Mouse (Mus musculus): ENCODE results near the gene Atp8b2. TPM values are rescaled to one million over a fixed set of nuclear protein-coding genes. Genes with fewer than 3 reads are reported as not detected.

The Atp8b2 gene
- polyA plus RNA-seq, 1 experiment from 2014 or later, result 14.4 TPM

DNA sequence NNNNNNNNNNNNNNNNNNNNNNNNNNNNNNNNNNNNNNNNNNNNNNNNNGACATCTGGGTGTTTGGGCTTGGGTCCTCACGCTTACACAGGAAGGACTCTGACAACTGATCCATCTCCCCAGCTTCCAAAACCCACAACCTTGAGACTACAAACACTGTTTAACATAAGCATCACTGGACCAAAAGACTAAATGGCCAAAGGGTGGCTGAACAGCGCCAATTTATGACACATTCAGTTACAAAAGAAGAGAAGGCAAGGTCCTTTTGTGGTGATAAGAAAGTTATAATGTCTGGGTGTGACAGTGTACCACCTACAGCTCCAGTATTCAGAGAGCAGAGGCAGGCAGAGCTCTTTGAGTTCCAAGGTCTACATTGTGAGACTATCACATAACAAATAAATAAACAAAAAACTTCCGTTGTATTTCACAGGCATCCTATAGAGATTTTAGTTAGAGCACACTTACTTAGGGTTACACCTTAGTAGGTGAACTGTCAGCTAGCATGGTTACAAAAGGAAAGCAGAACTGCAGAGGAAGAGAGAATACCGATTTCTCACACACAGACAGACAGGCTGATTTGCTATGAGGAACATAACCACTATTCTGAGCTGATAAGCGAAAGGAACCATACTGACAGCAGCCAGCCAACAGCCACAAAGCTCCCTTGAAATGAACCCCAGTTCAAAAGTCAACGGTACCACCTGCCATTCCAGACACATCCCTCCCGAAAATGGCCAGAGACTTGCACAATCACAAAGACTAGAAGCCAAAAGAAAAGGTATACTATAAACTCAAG is 6.9 kb downstream of the Atp8b2 start:
- Histone ChIP-seq H3K36me3 (peaks cover 61% of the 10 kb centered on the region), H3K4me1 (peaks cover 27% of the 10 kb centered on the region), H3K9ac (replicated peaks) (no peak overlapping the region), H3K27ac (replicated peaks) (no peak overlapping the region), H3K4me3 (no peak overlapping the region), H3K27me3 (no peaks in the 10 kb centered on the region), H3K9me3 (no peaks in the 10 kb centered on the region), H3K4me2 (replicated peaks) (no peak overlapping the region)
- ATAC-seq (replicated peaks), result no peak
- WGBS, result 95% methylated on average over 7 of the region's 7 CpGs

GRCm38 (mm10) chr3:89953420-89953819 is 9.9 kb downstream of the Atp8b2 start:
- 0 out of 2 replicates have a peak, but pooled peaks have one; percentile 51 for ATAC-seq (replicated peaks)
- Histone ChIP-seq H3K4me2 (replicated peaks) (no peak overlapping the region), H3K9me3 (no peaks in the 10 kb centered on the region), H3K27ac (replicated peaks) (no peak overlapping the region), H3K4me3 (no peak overlapping the region), H3K9ac (replicated peaks) (no peak overlapping the region), H3K4me1 (no peaks in the 10 kb centered on the region), H3K27me3 (no peaks in the 10 kb centered on the region), H3K36me3 (peaks cover 87% of the 10 kb centered on the region)
- WGBS, result 0% methylated on average over 4 of the region's 4 CpGs

DNA sequence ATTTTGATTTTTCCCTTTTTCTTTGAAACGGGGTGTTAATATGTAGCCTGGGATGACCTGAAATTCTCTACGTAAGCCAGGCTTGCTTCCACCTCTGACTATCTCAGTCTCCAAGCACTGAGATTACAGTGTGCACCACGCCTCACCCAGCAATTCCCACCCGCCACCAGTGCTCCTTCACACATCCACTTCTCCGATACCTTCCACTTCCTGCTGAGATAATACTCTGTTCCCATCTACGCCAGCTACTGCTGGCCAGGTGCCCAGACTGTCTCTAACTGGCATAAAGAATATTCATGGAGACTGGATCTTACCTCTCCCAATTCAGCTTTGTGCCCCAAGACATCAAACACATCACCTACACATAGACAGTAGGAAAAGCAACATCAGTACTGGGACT is 14.7 kb downstream of the Atp8b2 start:
- H3K9ac ChIP-seq (replicated peaks), result no peak overlapping the region
- peaks cover 95% of the 10 kb centered on the region for H3K36me3 ChIP-seq
- no peaks in the 10 kb centered on the region for H3K27me3 ChIP-seq
- H3K27ac ChIP-seq (replicated peaks), result no peak overlapping the region
- H3K4me3 ChIP-seq, result no peak overlapping the region
- no peaks in the 10 kb centered on the region for H3K9me3 ChIP-seq
- WGBS, result 59% methylated on average over 6 of the region's 6 CpGs
- H3K4me1 ChIP-seq, result no peaks in the 10 kb centered on the region
- ATAC-seq (replicated peaks), result no peak
- H3K4me2 ChIP-seq (replicated peaks), result no peak overlapping the region

DNA sequence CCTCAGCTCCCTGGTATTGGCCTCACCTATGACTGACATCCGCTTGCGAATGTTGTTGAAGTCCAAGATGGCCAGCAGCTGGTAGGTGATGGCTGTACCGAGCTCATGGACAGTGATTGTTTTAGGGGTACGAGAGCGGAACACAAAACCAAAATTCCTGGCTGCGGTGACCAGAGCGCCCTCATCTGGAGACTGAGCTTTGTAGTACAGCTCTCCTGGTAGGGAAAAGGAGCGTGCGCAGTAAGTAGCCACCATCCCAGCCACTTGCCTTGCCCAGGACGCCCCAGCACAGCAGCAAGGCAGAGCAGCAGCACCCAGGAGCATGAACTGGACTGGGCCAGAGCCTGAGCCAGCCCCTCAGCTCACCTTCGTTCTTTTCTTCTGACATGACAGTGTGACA is 15.3 kb downstream of the Atp8b2 start:
- Histone ChIP-seq H3K4me2 (replicated peaks) (no peak overlapping the region), H3K9me3 (no peaks in the 10 kb centered on the region), H3K27ac (replicated peaks) (no peak overlapping the region), H3K27me3 (no peaks in the 10 kb centered on the region), H3K4me3 (no peak overlapping the region), H3K4me1 (no peaks in the 10 kb centered on the region), H3K9ac (replicated peaks) (no peak overlapping the region), H3K36me3 (peaks cover 98% of the 10 kb centered on the region)
- ATAC-seq (replicated peaks), result no peak
- 85% methylated on average over 11 of the region's 11 CpGs for WGBS

GRCm38 (mm10) chr3:89945026-89945425 is 18.3 kb downstream of the Atp8b2 start:
- Histone ChIP-seq H3K4me1 (no peaks in the 10 kb centered on the region), H3K4me2 (replicated peaks) (no peak overlapping the region), H3K9ac (replicated peaks) (no peak overlapping the region), H3K36me3 (peaks cover 98% of the 10 kb centered on the region), H3K9me3 (no peaks in the 10 kb centered on the region), H3K27me3 (no peaks in the 10 kb centered on the region), H3K4me3 (no peak overlapping the region), H3K27ac (replicated peaks) (no peak overlapping the region)
- ATAC-seq (replicated peaks), result no peak
- WGBS, result 85% methylated on average over 8 of the region's 8 CpGs

DNA sequence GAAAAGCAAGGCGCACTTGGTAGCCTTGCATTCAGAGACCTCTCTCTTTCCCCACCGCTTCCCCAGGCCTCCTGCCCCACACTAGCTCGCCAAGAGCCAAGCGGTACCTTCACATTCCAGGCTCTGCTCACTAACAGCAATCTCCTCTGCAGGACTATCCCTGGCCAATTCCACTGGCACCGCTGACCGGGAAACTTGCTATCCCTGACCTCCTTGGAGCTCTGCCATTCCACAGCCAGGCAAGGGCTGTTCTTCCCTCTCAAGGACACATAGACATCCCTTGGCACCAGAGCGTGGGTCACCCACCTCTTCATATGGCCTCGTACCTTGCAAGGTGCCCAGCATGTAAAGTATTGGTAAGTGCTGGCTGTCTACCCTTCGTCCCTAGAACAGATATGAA is 20.4 kb downstream of the Atp8b2 start:
- ATAC-seq (replicated peaks), result no peak
- Histone ChIP-seq H3K27ac (replicated peaks) (no peak overlapping the region), H3K4me2 (replicated peaks) (no peak overlapping the region), H3K27me3 (no peaks in the 10 kb centered on the region), H3K36me3 (peaks cover 91% of the 10 kb centered on the region), H3K9ac (replicated peaks) (no peak overlapping the region), H3K9me3 (no peaks in the 10 kb centered on the region), H3K4me3 (no peak overlapping the region), H3K4me1 (no peaks in the 10 kb centered on the region)
- 87% methylated on average over 9 of the region's 9 CpGs for WGBS

DNA sequence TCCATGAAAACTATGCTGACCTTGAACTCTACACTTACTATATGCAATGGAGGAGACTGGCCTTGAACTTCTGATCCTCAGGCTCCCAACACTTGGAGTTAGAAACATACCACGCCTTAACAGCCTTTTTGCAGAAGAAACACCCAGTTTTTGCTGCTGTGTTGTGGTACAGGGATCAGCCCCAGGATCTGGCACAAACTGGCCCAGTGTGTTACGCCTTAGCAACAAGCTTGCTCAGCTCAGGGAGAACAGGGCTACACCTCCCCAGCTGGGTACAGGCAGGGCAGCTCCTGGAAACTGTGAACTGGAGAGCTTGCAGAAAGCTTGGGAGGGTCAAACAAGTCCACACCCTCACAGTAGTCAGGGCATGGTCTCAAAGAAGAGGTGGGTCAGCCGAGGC is 26.8 kb downstream of the Atp8b2 start:
- 94% methylated on average over 3 of the region's 3 CpGs for WGBS
- no peak overlapping the region for H3K9ac ChIP-seq (replicated peaks)
- no peak for ATAC-seq (replicated peaks)
- no peak overlapping the region for H3K4me2 ChIP-seq (replicated peaks)
- H3K27ac ChIP-seq (replicated peaks), result no peak overlapping the region
- no peak overlapping the region for H3K4me3 ChIP-seq
- no peaks in the 10 kb centered on the region for H3K27me3 ChIP-seq
- H3K36me3 ChIP-seq, result peaks cover 40% of the 10 kb centered on the region
- no peaks in the 10 kb centered on the region for H3K4me1 ChIP-seq
- no peaks in the 10 kb centered on the region for H3K9me3 ChIP-seq

DNA sequence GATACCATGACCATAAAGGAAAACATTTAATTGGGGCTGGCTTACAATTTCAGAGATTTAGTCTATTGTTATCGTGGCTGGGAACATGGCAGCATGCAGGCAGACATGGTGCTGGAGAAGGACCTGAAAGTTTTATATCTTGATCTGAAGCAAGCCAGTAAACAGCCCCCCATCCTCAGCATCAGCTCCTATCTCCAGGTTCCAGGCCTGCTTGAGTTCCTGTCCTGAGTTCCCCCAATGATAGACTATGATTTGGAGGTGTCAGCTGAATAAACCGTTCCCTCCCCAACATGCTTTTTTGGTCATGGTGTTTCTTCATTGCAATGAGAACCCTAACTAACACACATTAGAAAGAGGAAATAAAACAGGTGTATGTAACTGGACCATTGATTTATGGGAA is 30.4 kb downstream of the Atp8b2 start:
- 92% methylated on average over 2 of the region's 2 CpGs for WGBS
- Histone ChIP-seq H3K9me3 (no peaks in the 10 kb centered on the region), H3K27me3 (no peaks in the 10 kb centered on the region), H3K4me1 (no peaks in the 10 kb centered on the region), H3K36me3 (peaks cover 12% of the 10 kb centered on the region), H3K9ac (replicated peaks) (no peak overlapping the region), H3K27ac (replicated peaks) (no peak overlapping the region), H3K4me3 (no peak overlapping the region), H3K4me2 (replicated peaks) (no peak overlapping the region)
- no peak for ATAC-seq (replicated peaks)

- WGBS, result 83% methylated on average over 4 of the region's 4 CpGs
- no peaks in the 10 kb centered on the region for H3K4me1 ChIP-seq
- no peak overlapping the region for H3K4me2 ChIP-seq (replicated peaks)
- no peaks in the 10 kb centered on the region for H3K9me3 ChIP-seq
- H3K27me3 ChIP-seq, result no peaks in the 10 kb centered on the region
- H3K27ac ChIP-seq (replicated peaks), result no peak overlapping the region
- H3K9ac ChIP-seq (replicated peaks), result no peak overlapping the region
- no peaks in the 10 kb centered on the region for H3K36me3 ChIP-seq
- no peak for ATAC-seq (replicated peaks)
- no peak overlapping the region for H3K4me3 ChIP-seq
Observed at GRCm38 (mm10) chr3:89928956-89929355, 34.4 kb downstream of the Atp8b2 start.

- H3K9me3 ChIP-seq, result no peaks in the 10 kb centered on the region
- ATAC-seq (replicated peaks), result no peak
- H3K27ac ChIP-seq (replicated peaks), result no peak overlapping the region
- H3K4me1 ChIP-seq, result no peaks in the 10 kb centered on the region
- H3K27me3 ChIP-seq, result no peaks in the 10 kb centered on the region
- H3K4me2 ChIP-seq (replicated peaks), result no peak overlapping the region
- no peak overlapping the region for H3K4me3 ChIP-seq
- 94% methylated on average over 1 of the region's 1 CpGs for WGBS
- no peaks in the 10 kb centered on the region for H3K36me3 ChIP-seq
- no peak overlapping the region for H3K9ac ChIP-seq (replicated peaks)
Observed at GRCm38 (mm10) chr3:89926440-89926839, 36.9 kb downstream of the Atp8b2 start.

- no peaks in the 10 kb centered on the region for H3K27me3 ChIP-seq
- H3K9me3 ChIP-seq, result no peaks in the 10 kb centered on the region
- no peak for ATAC-seq (replicated peaks)
- 67% methylated on average over 6 of the region's 6 CpGs for WGBS
- H3K4me1 ChIP-seq, result no peaks in the 10 kb centered on the region
- H3K4me3 ChIP-seq, result no peak overlapping the region
- H3K4me2 ChIP-seq (replicated peaks), result no peak overlapping the region
- H3K36me3 ChIP-seq, result no peaks in the 10 kb centered on the region
- no peak overlapping the region for H3K9ac ChIP-seq (replicated peaks)
- H3K27ac ChIP-seq (replicated peaks), result no peak overlapping the region
Observed at GRCm38 (mm10) chr3:89920711-89921110, 42.6 kb downstream of the Atp8b2 start.

- Histone ChIP-seq H3K9ac (replicated peaks) (no peak overlapping the region), H3K27me3 (peaks cover 16% of the 10 kb centered on the region; the same call in 1 of the 2 replicates), H3K4me1 (peaks cover 11% of the 10 kb centered on the region), H3K4me3 (no peak overlapping the region), H3K27ac (replicated peaks) (no peak overlapping the region), H3K36me3 (no peaks in the 10 kb centered on the region), H3K9me3 (no peaks in the 10 kb centered on the region), H3K4me2 (replicated peaks) (no peak overlapping the region)
- ATAC-seq (replicated peaks), result no peak
- 53% methylated on average over 3 of the region's 3 CpGs for WGBS
Observed at GRCm38 (mm10) chr3:89917408-89917807, 45.9 kb downstream of the Atp8b2 start.

GRCm38 (mm10) chr3:89916622-89917021 is 46.7 kb downstream of the Atp8b2 start:
- ATAC-seq (replicated peaks), result no peak
- Histone ChIP-seq H3K4me2 (replicated peaks) (no peak overlapping the region), H3K27ac (replicated peaks) (no peak overlapping the region), H3K36me3 (no peaks in the 10 kb centered on the region), H3K4me1 (peaks cover 12% of the 10 kb centered on the region), H3K9ac (replicated peaks) (no peak overlapping the region), H3K27me3 (peaks cover 22% of the 10 kb centered on the region), H3K4me3 (no peak overlapping the region), H3K9me3 (no peaks in the 10 kb centered on the region)
- WGBS, result 95% methylated on average over 1 of the region's 1 CpGs

Data from forebrain, embryonic 15.5 days (tissue).